Mouse (Mus musculus): ENCODE results near the gene Spg20. TPM values are rescaled to one million over a fixed set of nuclear protein-coding genes. Genes with fewer than 3 reads are reported as not detected.
A peak's percentile ranks its signal among the peaks of the same experiment; 100 is the strongest.

Spg20 gene
- polyA plus RNA-seq, 1 experiment, result 10.9 TPM

DNA sequence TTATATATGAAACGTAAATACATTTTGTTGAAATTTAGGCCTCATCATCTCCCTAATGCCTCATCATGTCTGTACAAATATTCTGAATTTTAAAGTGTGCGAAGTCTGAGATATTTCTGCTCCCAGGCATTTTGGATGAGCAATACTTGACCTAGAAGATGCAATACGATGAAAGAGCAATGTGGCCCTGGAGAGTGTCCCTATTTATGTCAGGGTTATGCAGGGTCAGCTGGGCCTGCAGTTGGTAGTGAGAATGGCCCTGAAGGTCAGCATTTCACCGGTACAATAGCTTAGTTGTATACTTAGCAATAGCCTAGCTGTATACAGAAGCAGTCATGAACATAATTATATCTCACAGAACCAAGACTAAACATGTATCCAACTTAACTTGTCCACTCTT lies 2.8 kb upstream of the Spg20 start:
- 86% methylated on average over 4 of the region's 4 CpGs for WGBS
- TF ChIP-seq POLR2A (IDR thresholded peaks at IDR 0.05; ENCODE audit: low read depth, low read length), result no peak
- no peak for TF ChIP-seq CTCF (conservative IDR thresholded peaks at IDR 0.05; ENCODE audit: insufficient read depth, insufficient read length, low read depth, low read length)
- DNase-seq, result no peak

DNA sequence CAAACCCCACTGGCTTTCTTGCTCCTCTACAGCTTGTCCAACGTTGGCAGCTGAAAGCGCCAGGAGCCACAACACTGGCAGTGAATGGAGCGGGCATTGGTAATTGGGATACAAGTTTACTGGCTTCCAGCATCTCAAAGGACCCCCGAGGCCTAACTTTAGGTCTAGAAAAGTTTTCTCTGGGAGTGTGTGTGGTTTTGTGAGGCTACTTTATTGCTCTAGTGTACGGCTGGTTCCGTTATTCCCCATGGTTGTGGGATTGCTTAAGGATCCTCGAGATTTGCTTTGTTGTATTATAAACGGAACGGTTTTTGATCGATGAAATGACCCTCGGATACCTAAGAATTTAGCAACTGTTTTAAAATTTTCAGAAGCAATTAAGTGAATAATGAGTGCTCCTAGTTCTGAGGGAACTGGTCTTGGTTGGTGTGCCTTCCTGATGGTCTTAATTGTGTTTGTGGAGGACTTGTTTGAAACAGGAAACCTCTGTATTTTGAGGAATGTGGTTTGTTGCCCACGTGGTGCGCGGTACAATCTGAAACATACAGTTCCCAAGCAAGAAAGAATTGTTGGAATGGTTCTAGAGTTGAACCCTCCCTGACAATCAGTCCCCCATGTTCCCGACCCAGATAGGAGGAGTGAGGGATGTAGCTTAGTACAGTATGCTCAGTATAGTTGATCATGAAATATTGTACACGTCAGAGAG lies 955 bp downstream of the Spg20 start:
- TF ChIP-seq POLR2A (IDR thresholded peaks at IDR 0.05; ENCODE audit: low read depth, low read length), result no peak
- no peak for TF ChIP-seq CTCF (conservative IDR thresholded peaks at IDR 0.05; ENCODE audit: insufficient read depth, insufficient read length, low read depth, low read length)
- H3K36me3 ChIP-seq (ENCODE audit: control insufficient read depth, insufficient read depth, low read length), result peaks cover 6% of the 10 kb centered on the region
- 0 out of 2 replicates have a peak overlapping the region, but pooled peaks have one; percentile 79 for H3K27ac ChIP-seq (ENCODE audit: insufficient read depth, low read depth, low read length)
- peaks cover 7% of the 10 kb centered on the region for H3K4me1 ChIP-seq (ENCODE audit: control insufficient read depth, insufficient read depth, low read length)
- peak; percentile 25 for DNase-seq
- WGBS, result 22% methylated on average over 16 of the region's 16 CpGs
- H3K4me3 ChIP-seq (ENCODE audit: insufficient read depth, low read depth, low read length), result peak overlapping the region; percentile 88
- H3K27me3 ChIP-seq (replicated peaks; ENCODE audit: control insufficient read depth, insufficient read depth, low read length), result no peaks in the 10 kb centered on the region

More for the DNA sequence above, 2.8 kb upstream of the Spg20 start:
- Histone ChIP-seq H3K36me3 (ENCODE audit: control insufficient read depth, insufficient read depth, low read length) (no peaks in the 10 kb centered on the region), H3K4me3 (ENCODE audit: insufficient read depth, low read depth, low read length) (no peak overlapping the region), H3K4me1 (ENCODE audit: control insufficient read depth, insufficient read depth, low read length) (peaks cover 3% of the 10 kb centered on the region), H3K27me3 (replicated peaks; ENCODE audit: control insufficient read depth, insufficient read depth, low read length) (no peaks in the 10 kb centered on the region), H3K27ac (ENCODE audit: insufficient read depth, low read depth, low read length) (no peak overlapping the region)

DNA sequence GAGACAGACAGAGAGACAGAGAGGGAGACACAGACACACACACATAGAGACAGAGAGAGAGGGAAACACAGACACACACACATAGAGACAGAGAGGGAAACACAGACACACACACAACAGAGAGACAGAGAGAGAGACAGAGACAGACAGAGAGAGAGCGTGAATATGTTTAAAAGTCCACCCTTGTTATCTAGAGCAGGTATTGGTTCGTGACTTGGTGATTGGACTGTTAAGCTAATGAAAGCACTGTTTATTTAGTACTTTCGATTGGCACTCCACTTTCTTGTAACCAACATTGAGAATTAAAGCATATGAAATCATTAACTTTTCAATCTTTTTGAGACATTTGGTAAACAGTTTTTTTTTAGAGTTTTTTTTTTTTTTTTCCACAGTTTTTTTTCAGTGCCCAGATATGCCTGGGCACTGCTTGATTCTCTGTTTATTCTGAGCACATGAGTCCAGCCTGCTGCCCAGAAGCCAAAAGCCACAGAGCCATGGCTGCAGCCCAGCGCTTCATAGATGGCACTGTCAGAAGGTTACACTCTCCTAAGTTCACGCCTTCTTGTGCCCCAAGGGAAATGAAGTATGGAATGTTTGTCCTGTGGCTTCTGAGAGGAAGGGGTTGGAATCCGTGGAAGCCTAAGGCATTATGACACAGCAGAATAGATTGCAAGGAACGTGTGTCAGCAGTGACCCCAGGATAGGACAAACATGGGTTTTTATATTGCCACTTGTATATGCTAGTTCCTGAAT lies 2.6 kb downstream of the Spg20 start:
- peak; percentile 44 for DNase-seq
- 38% methylated on average over 7 of the region's 7 CpGs for WGBS
- H3K4me1 ChIP-seq (ENCODE audit: control insufficient read depth, insufficient read depth, low read length), result peaks cover 7% of the 10 kb centered on the region
- H3K27ac ChIP-seq (ENCODE audit: insufficient read depth, low read depth, low read length), result no peak overlapping the region
- TF ChIP-seq POLR2A (IDR thresholded peaks at IDR 0.05; ENCODE audit: low read depth, low read length) (no peak), CTCF (conservative IDR thresholded peaks at IDR 0.05; ENCODE audit: insufficient read depth, insufficient read length, low read depth, low read length) (no peak)
- no peak overlapping the region for H3K4me3 ChIP-seq (ENCODE audit: insufficient read depth, low read depth, low read length)
- peaks cover 6% of the 10 kb centered on the region for H3K36me3 ChIP-seq (ENCODE audit: control insufficient read depth, insufficient read depth, low read length)
- H3K27me3 ChIP-seq (replicated peaks; ENCODE audit: control insufficient read depth, insufficient read depth, low read length), result no peaks in the 10 kb centered on the region

DNA sequence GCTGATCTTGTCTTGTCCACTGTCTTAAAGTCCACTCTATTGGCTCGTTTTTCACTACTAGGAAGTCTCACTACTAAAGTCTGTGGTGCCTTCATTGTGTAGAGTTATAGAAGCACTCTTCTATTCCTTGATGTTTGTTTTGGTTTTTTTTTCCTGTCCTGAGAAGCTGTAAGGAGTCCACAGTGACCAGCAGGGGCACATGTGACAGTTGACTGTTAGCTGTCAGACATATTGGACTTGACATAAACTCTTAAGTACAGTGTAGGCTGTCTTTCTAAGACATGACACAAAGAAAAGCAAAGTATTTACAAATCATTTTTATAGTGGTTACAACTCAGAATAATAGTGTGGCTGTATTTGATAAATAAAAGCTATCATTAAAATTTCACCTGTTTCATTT lies 3.2 kb downstream of the Spg20 start:
- TF ChIP-seq POLR2A (IDR thresholded peaks at IDR 0.05; ENCODE audit: low read depth, low read length), result no peak
- TF ChIP-seq CTCF (conservative IDR thresholded peaks at IDR 0.05; ENCODE audit: insufficient read depth, insufficient read length, low read depth, low read length), result no peak
- Histone ChIP-seq H3K27ac (ENCODE audit: insufficient read depth, low read depth, low read length) (no peak overlapping the region), H3K36me3 (ENCODE audit: control insufficient read depth, insufficient read depth, low read length) (peaks cover 6% of the 10 kb centered on the region), H3K4me1 (ENCODE audit: control insufficient read depth, insufficient read depth, low read length) (peaks cover 7% of the 10 kb centered on the region), H3K27me3 (replicated peaks; ENCODE audit: control insufficient read depth, insufficient read depth, low read length) (no peaks in the 10 kb centered on the region), H3K4me3 (ENCODE audit: insufficient read depth, low read depth, low read length) (no peak overlapping the region)
- WGBS, result 41% methylated on average over 1 of the region's 1 CpGs
- DNase-seq, result no peak

DNA sequence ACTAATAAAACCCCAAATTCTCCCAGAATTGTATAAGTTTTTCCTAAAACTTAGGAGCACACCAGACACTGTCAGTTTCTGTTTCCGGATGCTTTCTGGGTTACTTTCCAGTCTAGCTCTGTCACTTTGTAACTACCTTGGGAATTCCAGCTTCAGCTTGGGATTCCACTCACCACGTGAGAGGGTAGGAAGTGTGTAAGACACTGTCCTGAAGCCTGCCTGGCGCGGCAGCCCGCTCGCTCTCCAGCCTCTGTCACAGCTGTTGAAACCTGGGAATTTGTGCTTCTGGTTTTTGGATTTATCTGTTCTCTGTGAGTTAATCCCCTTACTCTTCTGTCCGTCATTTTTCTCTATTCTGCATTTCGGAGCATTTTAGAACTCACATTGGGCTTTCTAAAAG lies 4.1 kb downstream of the Spg20 start:
- no peaks in the 10 kb centered on the region for H3K27me3 ChIP-seq (replicated peaks; ENCODE audit: control insufficient read depth, insufficient read depth, low read length)
- peaks cover 7% of the 10 kb centered on the region for H3K4me1 ChIP-seq (ENCODE audit: control insufficient read depth, insufficient read depth, low read length)
- H3K4me3 ChIP-seq (ENCODE audit: insufficient read depth, low read depth, low read length), result no peak overlapping the region
- 72% methylated on average over 8 of the region's 8 CpGs for WGBS
- H3K27ac ChIP-seq (ENCODE audit: insufficient read depth, low read depth, low read length), result no peak overlapping the region
- DNase-seq, result peak; percentile 18
- TF ChIP-seq POLR2A (IDR thresholded peaks at IDR 0.05; ENCODE audit: low read depth, low read length) (no peak), CTCF (conservative IDR thresholded peaks at IDR 0.05; ENCODE audit: insufficient read depth, insufficient read length, low read depth, low read length) (no peak)
- H3K36me3 ChIP-seq (ENCODE audit: control insufficient read depth, insufficient read depth, low read length), result peaks cover 6% of the 10 kb centered on the region

DNA sequence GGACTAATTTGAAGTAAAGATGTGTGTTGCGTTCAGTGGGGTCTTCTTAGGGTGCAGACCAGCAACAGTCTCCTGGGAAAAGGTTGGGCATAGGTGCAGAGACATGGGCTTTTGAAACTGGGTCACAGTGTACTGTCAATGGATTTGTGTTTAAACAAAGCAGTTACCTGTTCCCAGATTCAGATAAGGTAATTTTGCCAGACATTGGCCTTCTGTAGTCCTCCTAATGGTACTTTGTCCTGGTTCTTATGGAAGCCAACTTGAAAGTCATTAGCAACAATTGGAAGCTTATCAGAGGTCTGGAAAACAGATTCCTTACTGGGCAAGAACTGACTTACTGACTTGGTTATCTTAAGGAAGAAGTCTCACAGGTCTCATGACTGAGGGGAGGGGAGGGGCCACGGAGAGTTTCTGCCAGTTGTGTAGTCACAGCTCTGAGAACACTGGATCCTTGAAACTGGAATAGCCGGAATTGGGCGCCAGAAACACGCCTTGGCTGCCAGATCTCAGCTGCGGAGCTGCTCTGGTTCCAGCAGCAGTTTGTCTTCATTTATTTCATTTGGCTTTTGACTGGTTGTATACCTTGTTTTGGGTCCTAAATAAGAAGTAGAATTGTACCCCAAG lies 7.5 kb downstream of the Spg20 start:
- H3K36me3 ChIP-seq (ENCODE audit: control insufficient read depth, insufficient read depth, low read length), result peaks cover 6% of the 10 kb centered on the region
- peak; percentile 9 for DNase-seq
- peaks cover 4% of the 10 kb centered on the region for H3K4me1 ChIP-seq (ENCODE audit: control insufficient read depth, insufficient read depth, low read length)
- no peak overlapping the region for H3K4me3 ChIP-seq (ENCODE audit: insufficient read depth, low read depth, low read length)
- TF ChIP-seq POLR2A (IDR thresholded peaks at IDR 0.05; ENCODE audit: low read depth, low read length) (no peak), CTCF (conservative IDR thresholded peaks at IDR 0.05; ENCODE audit: insufficient read depth, insufficient read length, low read depth, low read length) (no peak)
- no peak overlapping the region for H3K27ac ChIP-seq (ENCODE audit: insufficient read depth, low read depth, low read length)
- WGBS, result 80% methylated on average over 6 of the region's 6 CpGs
- no peaks in the 10 kb centered on the region for H3K27me3 ChIP-seq (replicated peaks; ENCODE audit: control insufficient read depth, insufficient read depth, low read length)

Data from kidney, adult 2 months (tissue).